Mouse (Mus musculus): ENCODE data around the gene Tinag.

- TF ChIP-seq CTCF (IDR thresholded peaks at IDR 0.05; ENCODE audit: extremely low read depth, insufficient read length, insufficient replicate concordance, low read depth, low read length) = no peak
- no peak for TF ChIP-seq POLR2A (IDR thresholded peaks at IDR 0.05; ENCODE audit: low read depth, low read length)
Observed at GRCm38 (mm10) chr9:77025271-77025670, 20.3 kb downstream of the Tinag start.

All from small intestine, adult 2 months (tissue).